ENCODE assay signal across 8 mouse cellular contexts in the genomic region with DNA sequence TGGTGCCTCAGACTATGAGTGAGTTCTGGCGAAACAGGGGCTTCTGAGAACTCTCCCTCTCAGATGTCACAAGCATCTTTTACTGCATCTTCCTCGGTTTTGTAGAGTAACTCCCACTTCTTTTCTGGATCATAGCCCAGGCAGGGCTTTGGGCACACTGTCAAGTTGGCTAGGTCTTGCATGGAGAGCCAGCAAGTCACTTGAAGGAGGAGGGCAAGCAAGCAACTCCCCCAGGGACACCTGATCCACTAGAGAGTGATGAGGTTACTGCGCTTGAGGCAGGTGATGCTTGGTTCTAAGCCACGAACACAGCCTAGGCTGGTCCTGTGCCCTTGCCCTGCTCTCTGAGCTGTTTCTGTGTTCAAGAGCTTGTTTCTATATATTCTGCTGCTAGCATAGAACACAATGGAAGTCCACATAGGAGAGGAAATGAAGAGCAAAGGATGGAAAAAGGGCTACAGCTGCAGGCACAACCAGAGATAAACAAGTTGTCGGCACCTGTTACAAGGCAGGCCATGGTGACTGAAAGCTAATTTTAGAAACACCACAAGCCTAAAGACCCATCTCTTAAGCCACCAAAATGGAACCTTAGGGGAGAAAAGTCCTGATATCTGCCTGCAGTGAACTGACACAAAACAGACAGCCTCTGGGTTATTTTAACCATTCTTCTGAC. TPM values are rescaled to one million over a fixed set of nuclear protein-coding genes. Genes with fewer than 3 reads are reported as not detected.
DNase-seq lines count a peak whose midpoint lies in the region; ATAC-seq lines count a peak whose summit lies in the region.

No protein-coding gene starts in this region.

- intact Hi-C loops in heart, postnatal 14 days (cut with DNase I) = no loop called here

- peak; percentile 39 to 86 for DNase-seq in adrenal gland, adult (ENCODE audit: inconsistent age in 2 of 2, low spot score in 1 of 2)
- DNase-seq in adrenal gland, adult 18-20 months (ENCODE audit: low spot score in 2 of 2) = no peak
- peak; percentile 83 for DNase-seq in adrenal gland, postnatal 10 days
- DNase-seq in heart, postnatal 14 days = peak; percentile 55 to 77
- peak; percentile 49 for DNase-seq in left cerebral cortex, adult 11 months (ENCODE audit: low spot score)
- peak; percentile 81 for DNase-seq in right cerebral cortex, adult 18-20 months
- no peak for DNase-seq in retina, embryonic 14.5 days (ENCODE audit: low spot score)

- ATAC-seq in frontal cortex, adult (ENCODE audit: low TSS enrichment) = peak; percentile 47; the same call in 1 of the 2 replicates

RNA-seq across cellular contexts. Expression of a gene that starts 8.4 kb away (rescaled TPM):
- 100 to 1,000 TPM; 121 to 147 TPM for total RNA-seq in adrenal gland, adult 18-20 months (2021)
- total RNA-seq in adrenal gland, postnatal 10 days (2021) = 100 to 1,000 TPM; 126 to 148 TPM
- 10 to 100 TPM; 78.8 to 81.3 TPM for total RNA-seq in heart, postnatal 14 days (2021)

RNA-seq across cellular contexts. Expression of a gene that starts 53.6 kb away (rescaled TPM):
- total RNA-seq in adrenal gland, adult 18-20 months (2021) = not detected
- total RNA-seq in adrenal gland, postnatal 10 days (2021) = not detected
- under 1 TPM in 1 of 2 experiments, not detected in 1; 0.14 TPM for total RNA-seq in heart, postnatal 14 days (2021)

RNA-seq across cellular contexts. Expression of a gene that starts 55.5 kb away (rescaled TPM):
- total RNA-seq in adrenal gland, adult 18-20 months (2021) = 10 to 100 TPM; 73.5 to 83.8 TPM
- 10 to 100 TPM; 93.5 to 97.5 TPM for total RNA-seq in adrenal gland, postnatal 10 days (2021)
- total RNA-seq in heart, postnatal 14 days (2021) = 10 to 100 TPM; 70.5 to 71.1 TPM

Comparison
In these comparisons a context has a peak if more than half of its experiments do, and no peak if none do; other contexts are left out.
1. DNase-seq: peak in adrenal gland, adult (2 of 2), adrenal gland, postnatal 10 days (single experiment), heart, postnatal 14 days (2 of 2), left cerebral cortex, adult 11 months (single experiment) and right cerebral cortex, adult 18-20 months (single experiment); none in adrenal gland, adult 18-20 months (0 of 2) and retina, embryonic 14.5 days (single experiment).